Mouse (Mus musculus) retina, embryonic 14.5 days (tissue): ENCODE results near the gene Gm40193.

Experiments
- DNase-seq: peaks from one replicate; pipeline ENCODE4 v3.0.0-alpha.2; 2015; ENCODE audit warnings: low spot score

Gene Gm40193

DNA sequence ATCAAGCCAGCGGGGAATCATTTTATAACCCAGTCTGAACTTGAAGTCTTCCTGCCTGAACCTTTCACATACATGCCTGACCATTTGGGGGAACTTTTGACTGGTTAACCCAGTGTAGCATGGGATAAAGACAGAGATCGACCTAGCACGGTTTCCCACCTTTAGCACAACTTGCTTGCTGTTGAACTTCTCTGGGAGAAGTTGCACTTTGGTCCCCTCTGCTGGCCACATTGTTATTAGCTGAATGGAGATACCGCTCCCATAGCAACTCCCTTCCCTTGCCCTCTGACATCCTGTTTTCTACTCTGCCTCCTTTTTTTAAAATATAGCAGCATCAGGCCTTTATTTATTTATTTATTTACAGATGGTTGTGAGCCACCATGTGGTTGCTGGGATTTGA lies 26.4 kb downstream of the Gm40193 start:
- peak; percentile 77 for DNase-seq

DNA sequence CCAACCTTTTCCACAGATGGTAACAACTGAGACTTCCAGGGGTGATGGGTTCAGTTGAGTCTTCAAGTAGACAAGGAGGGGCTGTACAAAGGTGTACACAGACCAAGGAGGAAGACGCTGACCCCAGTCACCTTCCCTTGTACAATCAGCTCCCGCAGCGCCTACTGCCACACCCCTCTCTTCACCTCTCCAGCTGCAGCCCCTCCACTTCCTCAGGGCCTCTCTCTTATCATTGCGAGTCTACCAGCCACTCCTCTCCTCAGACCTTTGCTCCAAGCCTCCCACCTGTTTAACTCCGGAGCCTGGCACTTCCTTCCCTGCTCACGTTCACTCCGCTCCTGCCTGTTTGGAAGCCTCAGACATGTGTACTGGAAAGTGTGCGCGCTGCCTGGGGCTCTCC lies 27.8 kb downstream of the Gm40193 start, which contains the start of gene Tm4sf5:
Gene Tm4sf5 (plus strand): TSS at position 275 of the 400 bp plus-strand sequence.
- DNase-seq = no peak

DNA sequence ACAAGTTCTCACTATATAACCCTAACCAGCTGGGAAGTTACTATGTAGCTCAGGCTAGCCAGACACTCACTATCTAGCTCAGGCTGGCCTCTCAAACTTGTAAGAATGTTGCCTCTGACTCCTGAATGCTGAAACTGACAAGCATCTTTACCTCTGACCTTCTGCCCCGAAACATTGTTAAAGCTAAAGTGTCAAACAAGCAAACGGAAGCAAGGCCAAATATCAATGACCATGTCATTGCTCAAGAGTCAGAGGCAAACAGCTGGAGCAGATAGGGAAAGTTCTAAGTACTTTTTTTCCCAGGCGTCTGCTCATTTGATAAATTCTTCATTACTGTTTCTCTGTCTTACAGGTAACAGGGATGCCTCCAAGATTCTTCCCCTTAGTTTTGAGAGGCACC lies 30.7 kb downstream of the Gm40193 start:
- DNase-seq = no peak

DNA sequence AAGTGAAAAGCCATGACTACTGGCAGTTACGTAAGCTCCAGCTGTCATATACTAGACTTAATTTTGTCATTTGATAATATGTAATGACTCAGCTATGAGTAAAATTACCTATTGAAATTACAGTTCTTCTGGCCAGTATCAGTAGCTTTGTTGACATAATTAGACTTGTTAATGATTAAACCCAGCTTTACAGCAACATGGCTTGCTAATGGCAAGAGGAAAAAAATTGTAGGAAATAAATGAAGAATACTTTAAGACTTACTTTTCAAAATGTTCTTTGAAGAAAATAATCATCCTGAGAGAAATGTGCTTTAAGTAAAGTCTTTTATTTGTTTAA lies 32.3 kb downstream of the Gm40193 start:
- DNase-seq = no peak

DNA sequence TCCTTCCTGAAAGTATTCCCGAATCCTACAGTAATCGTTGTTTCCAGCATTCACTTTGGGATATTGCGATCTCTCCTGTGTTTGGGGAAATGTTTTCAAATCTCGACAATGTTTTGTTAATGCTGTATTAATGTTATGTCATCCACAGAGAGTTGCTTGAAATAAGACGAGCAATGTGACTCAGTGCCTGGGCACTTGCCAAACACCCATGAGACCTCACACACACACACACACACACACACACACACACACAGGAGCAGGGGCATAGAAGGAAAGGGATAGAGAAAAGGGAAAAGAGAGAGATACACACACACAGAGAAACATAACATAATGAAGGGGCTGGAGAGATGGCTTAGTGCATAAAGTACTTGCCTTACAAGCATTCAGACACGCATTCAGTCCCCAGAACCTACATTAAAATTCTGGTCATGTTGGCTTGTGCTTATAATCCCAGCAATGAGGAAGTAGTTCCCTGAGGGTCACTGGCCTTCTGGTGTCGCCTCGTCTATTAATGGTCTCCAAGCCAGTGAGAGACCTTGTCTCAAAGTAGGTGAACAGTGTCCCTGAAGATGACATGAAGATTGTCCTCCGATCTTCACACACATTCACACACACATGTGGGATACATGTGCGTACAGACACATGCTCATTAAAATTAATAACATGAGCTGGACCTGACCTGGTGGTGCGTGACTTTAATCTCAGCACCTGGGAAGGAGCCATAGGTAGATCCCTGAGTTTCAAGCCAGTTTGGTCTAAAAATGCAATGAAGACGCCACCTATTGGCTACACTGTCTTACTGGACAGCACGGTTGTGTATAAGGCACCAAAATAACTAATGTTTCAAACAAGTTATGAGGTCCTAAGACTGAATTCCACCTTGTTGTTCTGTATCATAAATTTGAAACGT lies 32.9 kb downstream of the Gm40193 start:
- peak; percentile 46 for DNase-seq

DNA sequence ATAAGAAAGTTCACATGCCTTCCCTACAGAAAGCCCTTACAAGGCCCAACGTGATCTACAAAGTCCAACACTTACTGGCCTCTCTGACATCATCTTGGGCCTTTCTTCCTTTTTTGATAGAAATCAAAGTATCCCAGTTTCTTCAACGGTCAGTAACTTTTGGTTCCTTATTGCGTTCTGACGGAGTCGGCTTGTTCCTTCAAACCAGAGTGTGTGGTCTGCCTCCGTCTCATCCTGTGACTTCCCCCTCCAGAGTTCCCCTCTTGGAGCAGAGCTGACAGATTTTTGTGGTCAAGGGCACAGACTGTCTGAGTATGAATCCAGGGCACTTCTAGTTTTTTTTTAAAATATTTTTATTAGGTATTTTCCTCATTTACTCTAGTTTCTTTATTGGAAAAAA lies 43.1 kb downstream of the Gm40193 start:
- no peak for DNase-seq

DNA sequence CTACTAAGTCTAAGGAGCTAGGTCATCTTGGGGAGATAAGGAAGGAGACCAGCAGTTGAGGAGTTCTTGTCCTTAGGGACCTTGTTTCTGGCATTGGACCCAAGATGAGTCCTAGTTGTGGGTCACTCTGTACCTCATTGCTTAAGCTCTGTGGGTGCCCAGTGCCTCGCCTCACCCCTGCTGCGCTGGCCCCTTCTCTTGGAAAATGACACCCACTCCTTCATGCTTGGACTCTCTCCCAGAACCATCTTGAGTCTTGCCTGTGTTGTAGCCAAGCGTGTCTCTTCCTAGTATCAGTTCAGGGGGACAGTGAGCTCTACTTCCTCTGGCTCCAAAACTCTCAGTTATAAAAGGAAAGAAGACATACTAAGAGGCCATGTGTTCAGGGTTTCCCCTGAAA lies 43.6 kb downstream of the Gm40193 start:
- DNase-seq = no peak

DNA sequence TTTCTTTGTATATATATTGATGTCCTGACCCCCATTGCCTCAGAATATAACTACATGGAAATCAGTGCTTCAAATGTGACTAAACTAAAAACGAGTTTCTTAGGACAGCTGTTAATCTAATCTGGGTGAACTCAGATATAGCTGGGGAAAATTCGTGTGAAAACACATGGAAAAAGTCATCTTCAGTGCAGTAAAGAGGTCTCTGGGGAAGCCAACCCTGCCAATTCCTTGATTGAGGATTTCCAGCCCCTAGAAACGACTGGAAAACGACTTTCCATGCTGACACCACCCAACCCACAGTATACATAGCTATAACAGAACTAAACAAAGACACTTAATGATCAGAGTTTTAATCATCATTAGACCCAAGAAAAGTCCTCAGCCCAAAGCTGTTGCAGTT lies 44.9 kb downstream of the Gm40193 start:
- no peak for DNase-seq

DNA sequence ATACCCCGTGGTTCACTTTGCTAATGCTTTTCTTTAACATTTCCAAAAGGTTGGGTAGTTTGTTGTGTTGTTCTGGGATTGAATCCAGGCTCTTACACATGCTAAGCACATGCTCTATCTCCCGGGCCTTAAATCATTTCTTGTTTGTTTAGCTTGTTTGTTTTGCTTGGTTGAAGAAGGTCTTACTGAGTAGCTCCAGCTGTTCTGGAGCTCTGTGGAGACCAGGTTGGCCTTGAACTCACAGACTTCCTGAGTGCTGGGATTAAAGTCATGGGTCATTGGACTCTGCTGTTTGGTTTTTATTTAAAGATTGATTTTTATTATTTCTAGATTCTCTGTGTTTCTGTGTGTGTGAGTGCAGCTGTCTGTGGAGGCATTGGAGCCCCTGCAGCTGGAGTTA lies 47.2 kb downstream of the Gm40193 start:
- no peak for DNase-seq
